Mouse (Mus musculus) lung, postnatal 4 days (tissue): Measurements from ENCODE around the gene Polr3e.

ENCODE experiments used
- DNase-seq, 2 experiments: peaks; one replicate each; pipeline ENCODE4 v3.0.0; 2021

Gene Polr3e

GRCm38 (mm10) chr7:120980931-120981924, 63.7 kb downstream of the Polr3e start:
- peak; percentile 50 to 55 for DNase-seq

GRCm38 (mm10) chr7:120982200-120982841, 64.8 kb downstream of the Polr3e start, which contains the start of the genes Cdr2 and Mfsd13b:
Gene Cdr2, minus strand, starts transcription at chr7:120982312.
Gene Mfsd13b, plus strand, starts transcription at chr7:120982509.
- DNase-seq, result peak; percentile 94 to 97

- DNase-seq, result no peak
These were observed 65.4 kb downstream of the Polr3e start for GRCm38 (mm10) chr7:120982968-120983367.

GRCm38 (mm10) chr7:120991191-120991590, 73.6 kb downstream of the Polr3e start:
- no peak for DNase-seq
